In the genomic region with DNA sequence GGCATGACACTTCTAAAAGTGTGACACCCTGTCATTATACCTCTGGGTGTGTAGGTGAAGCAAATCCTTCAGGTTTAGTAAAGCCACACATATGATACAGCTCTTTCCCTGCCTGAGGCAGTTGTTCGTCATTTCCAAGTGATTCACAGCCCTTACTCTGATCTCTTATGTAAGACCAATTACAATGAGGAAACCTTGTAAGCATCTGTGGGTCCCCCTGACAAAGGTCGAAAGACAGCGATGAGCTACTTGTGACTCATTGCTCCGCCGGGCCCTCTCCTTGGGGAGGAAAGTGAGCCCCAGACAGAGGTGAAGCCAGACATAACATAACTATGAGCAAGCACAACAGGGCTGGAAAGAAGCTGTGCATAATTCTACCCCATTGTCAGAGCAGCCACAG, we compare ENCODE assay signal across 23 mouse cellular contexts. TPM values are rescaled to one million over a fixed set of nuclear protein-coding genes. Genes with fewer than 3 reads are reported as not detected.
DNase-seq lines count a peak whose midpoint lies in the region; TF ChIP-seq lines count a peak whose summit lies in the region.
"Had no signal": no experiment of that assay in that cellular context is flagged by ENCODE, and none has a peak within 500 bp of the region (broad histone marks: within the 10 kb centered on the region; RNA-seq: fewer than 3 reads in every experiment).

No protein-coding gene starts in this region.

- no peak overlapping the region for H3K4me3 ChIP-seq in C2C12 (ENCODE audit: insufficient read depth, poor library complexity, severe bottlenecking)
- H3K4me3 ChIP-seq: forebrain, embryonic 13.5 days; heart, embryonic 12.5 days; hindbrain, embryonic 10.5 days; left cerebral cortex, adult 2 months; limb, embryonic 15.5 days; midbrain, embryonic 13.5 days had no signal

- TF ChIP-seq CTCF in C2C12 (IDR thresholded peaks at IDR 0.05; ENCODE audit: control insufficient read depth, insufficient read depth, insufficient read length) = no peak

- DNase-seq in adrenal gland, adult (ENCODE audit: inconsistent age in 2 of 2, low spot score in 1 of 2) = peak; percentile 79 to 85
- no peak for DNase-seq in adrenal gland, postnatal 4 days (ENCODE audit: low spot score in 2 of 2)
- peak; percentile 42 for DNase-seq in adrenal gland, postnatal 10 days
- DNase-seq in fat pad, adult 2 months (ENCODE audit: extremely low read depth, low read depth, low spot score) = peak; percentile 79
- DNase-seq in thymus, postnatal 25 days = no peak
- DNase-seq in left cerebral cortex, adult 8-10 months (ENCODE audit: low spot score in 2 of 2) = no peak
- no peak for DNase-seq in MN1 (ENCODE audit: low spot score)
- DNase-seq: cerebellum, adult 11-12 months; cerebellum, postnatal 10 days; gastrocnemius, postnatal 36 days; heart, postnatal 10 days; kidney, postnatal 25 days; left cerebral cortex, postnatal 4 days; lung, embryonic 14.5 days had no signal

- no peak overlapping the region for H3ac ChIP-seq in C2C12 (ENCODE audit: control insufficient read depth, insufficient read length, low read depth)

- no peaks in the 10 kb centered on the region for H3K79me2 ChIP-seq in C2C12 (ENCODE audit: control insufficient read depth, insufficient read depth)

- H3K36me3 ChIP-seq in C2C12 (ENCODE audit: control insufficient read depth, insufficient read depth) = no peaks in the 10 kb centered on the region
- H3K36me3 ChIP-seq: G1E; heart, embryonic 12.5 days; hindbrain, embryonic 10.5 days; limb, embryonic 15.5 days; midbrain, embryonic 13.5 days had no signal

- no peaks in the 10 kb centered on the region for H3K27me3 ChIP-seq in C2C12 (ENCODE audit: control insufficient read depth, insufficient read depth, insufficient read length)
- H3K27me3 ChIP-seq: CH12.LX; forebrain, embryonic 13.5 days; heart, embryonic 12.5 days; limb, embryonic 15.5 days; midbrain, embryonic 13.5 days had no signal

- H3K79me3 ChIP-seq in C2C12 (ENCODE audit: low read depth) = no peaks in the 10 kb centered on the region

TF ChIP-seq in C2C12, 6 proteins besides CTCF, POLR2A, EP300 and RAD21:
- TF ChIP-seq MYOG (IDR thresholded peaks at IDR 0.05; ENCODE audit: control insufficient read depth, extremely low read depth, insufficient read length) = no peak
- no peak for TF ChIP-seq MAX (IDR thresholded peaks at IDR 0.05)
- peak; percentile 67 for TF ChIP-seq CEBPB (IDR thresholded peaks at IDR 0.05; ENCODE audit: low read depth)
- TF ChIP-seq FOSL1 (IDR thresholded peaks at IDR 0.05; ENCODE audit: insufficient read depth, low read length, poor library complexity, severe bottlenecking) = peak; percentile 85
- peak; percentile 47 for TF ChIP-seq MYOD1 (IDR thresholded peaks at IDR 0.05; ENCODE audit: control insufficient read depth, insufficient read length, low read depth)
- no peak for TF ChIP-seq USF1 (IDR thresholded peaks at IDR 0.05; ENCODE audit: low read depth)
TF ChIP-seq in C2C12: peak in this region for 3.

RNA-seq across cellular contexts. Expression of a gene that starts 52.7 kb away (rescaled TPM):
- 10 to 100 TPM; 75.3 to 80.7 TPM for total RNA-seq in adrenal gland, postnatal 4 days (2021)
- 10.8 TPM for polyA plus RNA-seq in C2C12 (2012; fragmentation: generic; extraction: Trizol)
- 10 to 100 TPM; 38.8 to 58.3 TPM for total RNA-seq in adrenal gland, postnatal 10 days (2021)
- 10 to 100 TPM; 50.1 to 60.0 (median 54.7) TPM for total RNA-seq in left cerebral cortex, adult 8-10 months (2022)

Comparison
In these comparisons a context has a peak if more than half of its experiments do, and no peak if none do; other contexts are left out.
1. DNase-seq: peak in adrenal gland, adult (2 of 2), adrenal gland, postnatal 10 days (single experiment) and fat pad, adult 2 months (single experiment); none in adrenal gland, postnatal 4 days (0 of 2), thymus, postnatal 25 days (single experiment), left cerebral cortex, adult 8-10 months (0 of 2) and MN1 (single experiment).